Mouse (Mus musculus) thymus, postnatal 36 days (tissue): ENCODE results near the gene Mark3.

Experiments
- DNase-seq, 2 experiments: peaks; one replicate each; pipeline ENCODE4 v3.0.0; 2022; ENCODE audit warnings: mixed read lengths in 2 of 2

Gene Mark3

GRCm38 (mm10) chr12:111677421-111677820 lies 103.1 kb downstream of the Mark3 start:
- no peak for DNase-seq

GRCm38 (mm10) chr12:111677882-111678669 lies 103.8 kb downstream of the Mark3 start, which contains the start of gene Trmt61a:
TSS of gene Trmt61a (plus strand) at chr12:111678105.
- DNase-seq, result peak; percentile 83 to 84

GRCm38 (mm10) chr12:111678670-111678933 lies 104.3 kb downstream of the Mark3 start:
- DNase-seq, result no peak

GRCm38 (mm10) chr12:111678997-111679396 lies 104.7 kb downstream of the Mark3 start:
- no peak for DNase-seq

GRCm38 (mm10) chr12:111680661-111681060 lies 106.3 kb downstream of the Mark3 start:
- DNase-seq, result no peak

GRCm38 (mm10) chr12:111681305-111681704 lies 107.0 kb downstream of the Mark3 start:
- DNase-seq, result no peak

- no peak for DNase-seq
These were observed 107.7 kb downstream of the Mark3 start for GRCm38 (mm10) chr12:111682003-111682402.

- DNase-seq, result no peak
These were observed 108.5 kb downstream of the Mark3 start for GRCm38 (mm10) chr12:111682806-111683205.

- DNase-seq, result no peak
These were observed 112.1 kb downstream of the Mark3 start for GRCm38 (mm10) chr12:111686390-111686789.

- no peak for DNase-seq
These were observed 113.2 kb downstream of the Mark3 start for GRCm38 (mm10) chr12:111687350-111688068.

- no peak for DNase-seq
These were observed 113.7 kb downstream of the Mark3 start for GRCm38 (mm10) chr12:111688069-111688428.

- no peak for DNase-seq
These were observed 115.1 kb downstream of the Mark3 start for GRCm38 (mm10) chr12:111689426-111689825.

GRCm38 (mm10) chr12:111691346-111691872 lies 117.1 kb downstream of the Mark3 start:
- peak; percentile 50 to 69 for DNase-seq

GRCm38 (mm10) chr12:111692899-111693298 lies 118.6 kb downstream of the Mark3 start:
- DNase-seq, result peak in 1 of 2 experiments; percentile 26

- peak in 1 of 2 experiments; percentile 34 for DNase-seq
These were observed 119.3 kb downstream of the Mark3 start for GRCm38 (mm10) chr12:111693341-111694270.

- DNase-seq, result peak in 1 of 2 experiments; percentile 44
These were observed 120.0 kb downstream of the Mark3 start for GRCm38 (mm10) chr12:111694271-111694781.

- peak in 1 of 2 experiments; percentile 27 for DNase-seq
These were observed 120.8 kb downstream of the Mark3 start for GRCm38 (mm10) chr12:111694880-111695804.

GRCm38 (mm10) chr12:111696239-111696638 lies 121.9 kb downstream of the Mark3 start:
- peak; percentile 70 for DNase-seq

GRCm38 (mm10) chr12:111697708-111698107 lies 123.4 kb downstream of the Mark3 start:
- no peak for DNase-seq

GRCm38 (mm10) chr12:111698346-111698913 lies 124.1 kb downstream of the Mark3 start:
- DNase-seq, result no peak

GRCm38 (mm10) chr12:111699542-111699941 lies 125.2 kb downstream of the Mark3 start:
- no peak for DNase-seq
